Mouse (Mus musculus) naive thymus-derived CD4-positive, alpha-beta T cell, adult 2 months (primary cell): ENCODE measurements around the gene Prdm16.

Source experiments
- DNase-seq: peaks from one replicate; pipeline ENCODE4 v3.0.0-alpha.2; 2011; ENCODE audit warnings: low read depth

Prdm16 gene

GRCm38 (mm10) chr4:154512518-154513090 lies 124.1 kb downstream of the Prdm16 start:
- DNase-seq, result no peak

- DNase-seq, result no peak
These were observed 124.9 kb downstream of the Prdm16 start for GRCm38 (mm10) chr4:154511767-154512166.

- DNase-seq, result no peak
These were observed 129.8 kb downstream of the Prdm16 start for GRCm38 (mm10) chr4:154506774-154507435.

GRCm38 (mm10) chr4:154505313-154505712 lies 131.4 kb downstream of the Prdm16 start:
- DNase-seq, result no peak

- no peak for DNase-seq
These were observed 133.3 kb downstream of the Prdm16 start for GRCm38 (mm10) chr4:154503260-154503829.

GRCm38 (mm10) chr4:154502403-154503000 lies 134.2 kb downstream of the Prdm16 start:
- DNase-seq, result no peak

- no peak for DNase-seq
These were observed 136.0 kb downstream of the Prdm16 start for GRCm38 (mm10) chr4:154500695-154501094.

- no peak for DNase-seq
These were observed 136.8 kb downstream of the Prdm16 start for GRCm38 (mm10) chr4:154499701-154500523.

- no peak for DNase-seq
These were observed 139.1 kb downstream of the Prdm16 start for GRCm38 (mm10) chr4:154497423-154498175.

- DNase-seq, result no peak
These were observed 139.7 kb downstream of the Prdm16 start for GRCm38 (mm10) chr4:154496991-154497390.

GRCm38 (mm10) chr4:154496522-154496921 lies 140.2 kb downstream of the Prdm16 start:
- no peak for DNase-seq

- no peak for DNase-seq
These were observed 142.7 kb downstream of the Prdm16 start for GRCm38 (mm10) chr4:154493996-154494395.

GRCm38 (mm10) chr4:154492714-154493121 lies 144.0 kb downstream of the Prdm16 start:
- DNase-seq, result no peak

- DNase-seq, result no peak
These were observed 144.4 kb downstream of the Prdm16 start for GRCm38 (mm10) chr4:154492268-154492667.

- no peak for DNase-seq
These were observed 148.6 kb downstream of the Prdm16 start for GRCm38 (mm10) chr4:154488031-154488430.

GRCm38 (mm10) chr4:154482695-154483094 lies 154.0 kb downstream of the Prdm16 start:
- no peak for DNase-seq

GRCm38 (mm10) chr4:154481771-154482637 lies 154.7 kb downstream of the Prdm16 start:
- no peak for DNase-seq

GRCm38 (mm10) chr4:154480544-154481260 lies 156.0 kb downstream of the Prdm16 start:
- DNase-seq, result no peak

GRCm38 (mm10) chr4:154480143-154480542 lies 156.5 kb downstream of the Prdm16 start:
- DNase-seq, result no peak
